Mouse (Mus musculus) hindbrain, embryonic 16.5 days (tissue): ENCODE measurements around the gene 2010109A12Rik. TPM values are rescaled to one million over a fixed set of nuclear protein-coding genes. Genes with fewer than 3 reads are reported as not detected.

Experiments used
- ATAC-seq: fragments of 200-750 bp; cut with Nextera tagmentation; 2 replicates; pipeline ENCODE4 v1.8.0; 2017; ENCODE audit warnings: moderate TSS enrichment, moderate library complexity
- H3K27ac ChIP-seq: fragments of 300-500 bp; sonication (generic); 2 replicates; pipeline ENCODE4 v1.5.1; 2014; ENCODE audit warnings: low read depth, mild to moderate bottlenecking, control low read depth, low read length, moderate library complexity
- H3K27me3 ChIP-seq: fragments of 300-500 bp; sonication (generic); replicated peaks from 2 replicates; pipeline ENCODE4 v1.6.1; 2014; ENCODE audit warnings: low read length; ENCODE audit not compliant: control insufficient read depth, insufficient read depth
- H3K36me3 ChIP-seq: fragments of 300-500 bp; sonication (generic); 2 replicates; pipeline ENCODE4 v1.6.1; 2014; ENCODE audit warnings: mild to moderate bottlenecking, low read length, moderate library complexity, mixed read lengths; ENCODE audit not compliant: control insufficient read depth, insufficient read depth
- H3K4me1 ChIP-seq: fragments of 300-500 bp; sonication (generic); 2 replicates; pipeline ENCODE4 v1.6.1; 2014; ENCODE audit warnings: low read depth, low read length; ENCODE audit not compliant: control insufficient read depth, insufficient read depth
- H3K4me2 ChIP-seq: fragments of 300-500 bp; sonication (generic); 2 replicates; pipeline ENCODE4 v1.6.1; 2014; ENCODE audit warnings: mild to moderate bottlenecking, low read length, control low read depth, moderate library complexity
- H3K4me3 ChIP-seq: fragments of 300-500 bp; sonication (generic); 2 replicates; pipeline ENCODE4 v1.5.1; 2014; ENCODE audit warnings: mild to moderate bottlenecking, low read length, control low read depth, moderate library complexity
- H3K9ac ChIP-seq: fragments of 300-500 bp; sonication (generic); 2 replicates; pipeline ENCODE4 v1.6.1; 2014; ENCODE audit warnings: low read depth, mild to moderate bottlenecking, control low read depth, low read length, moderate library complexity
- H3K9me3 ChIP-seq: fragments of 300-500 bp; sonication (generic); 2 replicates; pipeline ENCODE4 v1.6.1; 2014; ENCODE audit warnings: mild to moderate bottlenecking, low read length, moderate library complexity; ENCODE audit not compliant: control insufficient read depth
- WGBS: fragments of 180-500 bp; shearing (Covaris S2); extraction: QIAGEN DNeasy Blood & Tissue Kit; methylation state at CpG from one replicate; pipeline ENCODE4 v1.1.7; 2014; 5-methylcytosine and 5-hydroxymethylcytosine counted together
- polyA plus RNA-seq: library from polyadenylated mRNA; unstranded; fragments of >200 nt; fragmentation: Nextera tagmentation; extraction: Ambion mirVana; gene quantifications from 2 replicates; pipeline ENCODE4 v1.2.1, GENCODE M21; 2015

The 2010109A12Rik gene
- polyA plus RNA-seq: 0.95 and 1.3 TPM in 2 replicates

DNA sequence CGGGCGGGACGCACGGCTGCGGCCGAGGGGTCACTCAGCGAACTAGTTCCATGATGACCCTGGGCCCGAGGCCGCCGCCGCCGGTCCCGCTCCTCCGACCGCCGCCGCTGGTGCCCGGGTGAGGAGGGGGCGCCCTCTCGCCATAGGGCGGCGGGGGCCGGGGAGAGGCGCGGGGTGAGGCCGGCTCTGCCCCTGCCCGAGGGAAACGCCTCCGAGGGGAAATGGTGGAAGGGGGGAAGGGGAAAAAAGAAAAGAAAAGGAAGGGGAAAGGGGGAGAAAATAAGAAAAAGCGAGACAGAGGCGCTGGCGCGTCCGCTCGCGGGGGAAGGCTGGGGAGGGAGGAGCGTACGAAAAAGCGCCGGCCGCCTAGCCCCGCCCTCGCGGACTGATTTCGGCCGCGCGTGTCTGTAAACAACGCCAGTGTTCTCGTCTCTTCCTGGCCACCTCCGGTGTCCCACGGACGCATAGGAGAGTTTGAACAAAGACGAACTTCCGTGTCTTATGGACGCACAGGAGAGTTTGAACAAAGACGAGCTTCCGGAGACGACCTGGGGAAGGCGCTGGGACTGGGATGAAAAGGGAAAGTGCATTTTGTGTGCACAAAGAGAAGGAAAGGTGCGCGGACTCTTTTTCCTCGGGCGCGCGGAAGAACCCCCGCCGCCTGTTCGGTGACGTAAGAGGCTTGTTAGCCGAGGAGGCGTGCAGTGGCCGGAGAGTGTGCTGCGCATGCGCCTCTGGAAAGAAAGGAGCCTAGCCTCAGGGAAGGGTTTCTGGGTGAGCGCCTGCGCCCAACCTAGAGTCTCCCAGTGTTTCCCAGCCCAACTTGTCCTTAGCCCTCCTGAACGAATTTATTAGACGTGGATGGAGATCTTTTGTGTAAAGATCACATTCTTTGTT lies at the start of gene 2010109A12Rik, which contains the start of gene Ccni:
Gene 2010109A12Rik (plus strand): TSS at position 410 of the 897 bp plus-strand sequence.
Gene Ccni (minus strand): TSS at position 387 of the 897 bp plus-strand sequence.
- ATAC-seq: peak; percentile 97
- peaks cover 12% of the 10 kb centered on the region for H3K4me1 ChIP-seq
- no peaks in the 10 kb centered on the region for H3K27me3 ChIP-seq
- peak within 1 kb of the TSS; percentile 88 for H3K4me2 ChIP-seq
- no peaks in the 10 kb centered on the region for H3K36me3 ChIP-seq
- H3K9ac ChIP-seq: peak within 1 kb of the TSS; percentile 80
- H3K9me3 ChIP-seq: no peaks in the 10 kb centered on the region
- H3K27ac ChIP-seq: peak within 1 kb of the TSS; percentile 93
- WGBS: under 1% methylated on average over 79 of the region's 79 CpGs
- peak within 1 kb of the TSS; percentile 77 for H3K4me3 ChIP-seq

DNA sequence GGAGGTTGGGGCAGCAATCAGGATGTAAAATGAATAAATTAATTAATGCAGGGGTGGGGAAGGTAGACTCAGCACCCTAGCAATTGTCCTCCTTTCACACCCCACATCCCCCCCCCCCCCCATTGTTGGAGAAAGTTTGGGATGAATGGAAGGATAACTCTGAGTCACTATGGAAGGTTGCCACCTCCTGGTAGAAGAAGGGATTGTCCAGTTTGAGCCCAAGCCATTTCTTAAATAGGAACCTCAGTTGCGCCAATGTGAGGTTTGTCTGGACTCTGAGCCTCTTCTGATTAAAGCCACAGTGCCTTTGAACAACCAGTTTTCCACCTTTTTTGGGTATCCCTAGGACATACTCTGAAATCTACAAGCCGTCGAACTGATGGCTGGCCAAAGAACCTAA lies 42.8 kb upstream of the 2010109A12Rik start:
- Histone ChIP-seq H3K36me3 (peaks cover 37% of the 10 kb centered on the region), H3K27ac (no peak overlapping the region), H3K4me2 (no peak overlapping the region), H3K4me1 (no peaks in the 10 kb centered on the region), H3K27me3 (no peaks in the 10 kb centered on the region), H3K9ac (no peak overlapping the region), H3K4me3 (no peak overlapping the region), H3K9me3 (no peaks in the 10 kb centered on the region)
- 82% methylated on average over 3 of the region's 3 CpGs for WGBS
- peak; percentile 35; the same call in 1 of the 2 replicates for ATAC-seq

DNA sequence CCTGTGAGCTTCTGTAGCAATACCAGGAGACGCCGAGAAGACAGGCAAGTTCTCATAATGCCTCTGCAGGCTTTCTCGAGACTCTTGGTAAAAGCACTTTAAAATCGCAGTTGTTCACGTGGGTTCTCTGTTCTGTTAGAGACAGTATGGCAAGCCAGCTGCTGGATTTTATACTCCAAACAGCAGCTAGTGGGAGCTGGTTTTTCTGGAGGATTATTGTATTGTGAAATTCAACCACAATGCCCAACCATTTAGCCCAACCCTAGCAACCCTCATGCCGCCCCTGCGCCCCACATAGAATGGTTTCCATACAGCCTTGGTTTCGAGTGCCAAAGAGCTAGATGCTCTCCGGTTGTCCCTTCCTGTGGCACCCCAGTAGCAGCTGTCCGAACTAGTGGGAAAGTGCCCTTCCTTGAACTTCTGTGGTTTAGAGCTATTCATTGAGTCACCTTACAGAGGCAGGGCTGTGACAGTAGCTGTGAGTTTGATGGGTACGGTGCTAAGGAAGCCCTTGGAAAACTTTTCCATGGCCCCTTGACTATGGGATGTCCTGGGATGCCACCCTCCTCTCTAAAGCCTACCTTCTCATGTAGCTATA lies 38.3 kb upstream of the 2010109A12Rik start:
- Histone ChIP-seq H3K4me2 (no peak overlapping the region), H3K4me1 (no peaks in the 10 kb centered on the region), H3K9ac (no peak overlapping the region), H3K27ac (no peak overlapping the region), H3K27me3 (no peaks in the 10 kb centered on the region), H3K9me3 (no peaks in the 10 kb centered on the region), H3K36me3 (peaks cover 37% of the 10 kb centered on the region), H3K4me3 (no peak overlapping the region)
- WGBS: 90% methylated on average over 11 of the region's 11 CpGs
- ATAC-seq: no peak

DNA sequence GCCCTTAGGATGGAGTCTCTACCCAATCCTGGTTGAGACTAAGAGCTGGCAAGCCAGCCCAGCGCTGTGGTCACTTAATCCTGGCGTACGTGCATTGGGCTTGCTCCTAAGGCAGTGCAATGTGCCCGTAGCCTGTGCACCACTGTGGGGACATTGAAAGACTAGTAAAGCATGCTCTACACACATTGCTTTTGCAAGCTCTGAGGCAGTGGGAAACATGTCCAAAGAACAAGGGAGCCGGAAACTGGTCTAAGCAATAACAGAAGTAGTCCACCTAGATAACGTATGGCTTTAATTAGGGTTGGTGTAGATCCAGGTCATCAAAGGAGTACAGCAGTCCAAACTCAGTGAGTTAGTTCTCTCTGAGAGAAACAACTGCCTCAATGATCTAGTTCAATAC lies 37.7 kb upstream of the 2010109A12Rik start:
- H3K4me3 ChIP-seq: no peak overlapping the region
- ATAC-seq: no peak
- H3K27ac ChIP-seq: no peak overlapping the region
- no peaks in the 10 kb centered on the region for H3K27me3 ChIP-seq
- H3K36me3 ChIP-seq: peaks cover 37% of the 10 kb centered on the region
- no peaks in the 10 kb centered on the region for H3K9me3 ChIP-seq
- no peaks in the 10 kb centered on the region for H3K4me1 ChIP-seq
- no peak overlapping the region for H3K9ac ChIP-seq
- WGBS: 94% methylated on average over 6 of the region's 6 CpGs
- no peak overlapping the region for H3K4me2 ChIP-seq

DNA sequence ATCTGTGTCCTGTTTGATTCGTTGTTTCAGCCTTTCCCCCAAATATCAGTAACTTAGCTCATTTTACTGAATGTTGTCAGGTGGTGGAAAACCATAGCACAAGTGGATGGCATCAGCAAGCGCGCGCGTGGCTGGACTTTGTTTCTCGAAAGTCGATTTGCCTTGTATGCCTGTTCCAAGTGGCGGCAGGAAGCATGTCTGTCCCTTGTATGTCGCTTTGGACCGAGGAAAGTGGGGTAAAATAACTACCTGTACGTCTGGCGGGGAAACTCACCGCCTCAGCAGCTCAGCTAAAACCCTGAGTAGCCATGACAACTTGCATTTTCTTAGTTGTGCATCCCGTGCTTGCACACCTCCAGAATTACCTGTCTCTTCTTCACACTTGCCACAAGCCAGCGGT lies 34.9 kb upstream of the 2010109A12Rik start:
- H3K4me3 ChIP-seq: no peak overlapping the region
- H3K4me1 ChIP-seq: no peaks in the 10 kb centered on the region
- WGBS: 96% methylated on average over 15 of the region's 15 CpGs
- no peak overlapping the region for H3K9ac ChIP-seq
- ATAC-seq: no peak
- H3K4me2 ChIP-seq: no peak overlapping the region
- H3K27ac ChIP-seq: no peak overlapping the region
- H3K36me3 ChIP-seq: peaks cover 24% of the 10 kb centered on the region
- H3K27me3 ChIP-seq: no peaks in the 10 kb centered on the region
- H3K9me3 ChIP-seq: no peaks in the 10 kb centered on the region

DNA sequence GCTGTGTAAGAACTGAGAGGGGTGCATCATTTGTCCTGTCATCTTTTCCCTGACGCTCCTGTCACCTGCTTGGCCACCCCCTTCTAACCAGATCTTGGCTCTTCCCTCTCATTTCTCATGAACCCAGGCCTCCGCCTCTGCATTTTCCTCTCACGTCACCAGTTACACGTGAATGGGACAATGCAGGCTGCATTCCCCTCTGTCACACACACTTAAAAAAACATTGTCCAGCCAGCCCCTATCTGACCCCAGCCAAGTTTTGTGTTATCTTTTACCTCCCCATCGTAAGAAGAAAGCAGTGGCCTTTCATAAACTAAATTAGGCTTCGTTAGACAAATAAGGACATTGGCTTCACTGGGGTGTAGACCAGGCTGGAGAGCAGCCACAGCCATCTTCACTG lies 33.8 kb upstream of the 2010109A12Rik start:
- no peaks in the 10 kb centered on the region for H3K9me3 ChIP-seq
- no peak overlapping the region for H3K4me3 ChIP-seq
- H3K36me3 ChIP-seq: peaks cover 26% of the 10 kb centered on the region
- no peak overlapping the region for H3K4me2 ChIP-seq
- no peak overlapping the region for H3K9ac ChIP-seq
- WGBS: 86% methylated on average over 6 of the region's 6 CpGs
- no peak for ATAC-seq
- H3K27me3 ChIP-seq: no peaks in the 10 kb centered on the region
- no peaks in the 10 kb centered on the region for H3K4me1 ChIP-seq
- no peak overlapping the region for H3K27ac ChIP-seq

DNA sequence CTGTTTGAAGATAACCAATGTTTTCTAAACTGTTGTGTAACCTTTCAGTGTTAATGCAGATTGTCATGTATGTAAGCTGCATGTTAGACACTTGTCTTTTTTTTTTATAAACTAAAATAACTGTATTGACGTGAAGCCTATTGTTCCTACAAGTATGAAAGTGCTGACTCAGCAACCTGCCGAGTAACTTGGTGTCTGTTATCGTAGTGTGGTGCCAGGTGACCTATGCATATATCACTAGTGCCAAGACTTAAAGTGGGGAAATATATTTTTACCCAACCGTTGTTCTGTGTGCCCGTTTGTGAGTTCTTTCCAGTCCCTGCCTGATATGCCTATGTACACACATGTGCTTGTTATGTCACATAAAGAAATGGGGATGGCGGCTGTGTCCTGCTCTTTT lies 31.6 kb upstream of the 2010109A12Rik start:
- Histone ChIP-seq H3K4me1 (no peaks in the 10 kb centered on the region), H3K27me3 (no peaks in the 10 kb centered on the region), H3K9me3 (no peaks in the 10 kb centered on the region), H3K36me3 (peaks cover 16% of the 10 kb centered on the region), H3K27ac (no peak overlapping the region), H3K9ac (no peak overlapping the region), H3K4me2 (no peak overlapping the region), H3K4me3 (no peak overlapping the region)
- no peak for ATAC-seq
- 88% methylated on average over 6 of the region's 6 CpGs for WGBS

DNA sequence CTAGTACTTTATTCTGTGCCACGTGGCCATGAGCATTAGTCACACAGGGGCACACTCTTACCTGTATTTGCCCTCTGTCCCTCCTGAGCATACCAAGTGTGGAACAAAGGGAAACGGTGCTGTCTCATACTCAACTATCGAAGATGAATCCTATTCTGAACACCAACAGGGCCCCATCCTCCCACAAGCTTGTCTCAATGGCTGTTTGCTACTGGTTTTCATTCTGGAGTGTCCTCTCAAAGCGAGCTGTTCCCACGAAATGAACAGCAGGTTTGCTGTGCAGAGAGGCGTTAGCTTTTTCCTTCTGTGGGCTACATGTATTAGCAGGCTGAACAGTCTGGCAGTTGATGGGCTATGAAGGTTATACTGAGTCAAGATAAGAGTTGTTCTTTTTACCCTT lies 27.7 kb upstream of the 2010109A12Rik start:
- Histone ChIP-seq H3K27me3 (no peaks in the 10 kb centered on the region), H3K27ac (no peak overlapping the region), H3K9ac (no peak overlapping the region), H3K9me3 (no peaks in the 10 kb centered on the region), H3K36me3 (peaks cover 4% of the 10 kb centered on the region; the same call in 1 of the 2 replicates), H3K4me2 (no peak overlapping the region), H3K4me1 (no peaks in the 10 kb centered on the region), H3K4me3 (no peak overlapping the region)
- WGBS: 91% methylated on average over 6 of the region's 6 CpGs
- ATAC-seq: no peak

DNA sequence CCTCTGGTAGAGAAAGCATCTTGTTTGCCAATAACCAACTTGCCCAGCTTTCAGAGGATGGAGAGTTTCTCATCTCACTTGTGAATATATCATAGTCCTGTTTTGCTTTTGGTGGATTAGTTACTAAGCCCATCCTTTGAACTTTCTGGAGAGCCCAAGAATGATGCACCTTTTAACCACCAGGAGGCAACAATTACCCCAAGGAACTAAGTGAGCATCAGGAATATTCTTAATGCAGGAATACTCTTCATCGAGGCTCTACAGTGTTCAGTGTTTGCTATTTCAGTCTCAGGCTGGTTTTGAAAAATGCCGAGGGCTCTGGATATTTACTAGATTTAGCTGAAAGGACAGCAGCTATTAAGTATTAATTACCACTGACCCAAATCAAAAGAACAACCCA lies 26.1 kb upstream of the 2010109A12Rik start:
- no peak overlapping the region for H3K9ac ChIP-seq
- no peaks in the 10 kb centered on the region for H3K4me1 ChIP-seq
- no peak overlapping the region for H3K27ac ChIP-seq
- no peaks in the 10 kb centered on the region for H3K9me3 ChIP-seq
- H3K4me2 ChIP-seq: no peak overlapping the region
- peaks cover 6% of the 10 kb centered on the region; the same call in 1 of the 2 replicates for H3K36me3 ChIP-seq
- H3K4me3 ChIP-seq: no peak overlapping the region
- no peaks in the 10 kb centered on the region for H3K27me3 ChIP-seq
- no peak for ATAC-seq
- WGBS: 64% methylated on average over 2 of the region's 2 CpGs
